Mouse (Mus musculus): ENCODE data around the gene Pcx.

Pcx gene

GRCm38 (mm10) chr19:4589081-4589480, 78.8 kb downstream of the Pcx start:
- ChIA-PET CTCF (interaction anchor here in 1 of 4 experiments (0.5 kb wide), 1 partner anchor 137 kb away, joined by 6 read pairs; no protein-coding TSS in a partner anchor), POLR2A (interaction anchor here in 3 of 4 experiments (0.5 to 1.7 kb wide), 4 partner anchors 9 to 622 kb away, joined by 4 to 5 read pairs (median 4); no protein-coding TSS in a partner anchor)

GRCm38 (mm10) chr19:4590025-4590424, 79.8 kb downstream of the Pcx start:
- CTCF ChIA-PET: no interaction called here
- POLR2A ChIA-PET: interaction anchor here in 2 of 4 experiments (0.6 to 1.7 kb wide), 3 partner anchors 10 to 42 kb away, joined by 4 to 5 read pairs (median 4); no protein-coding TSS in a partner anchor

- ChIA-PET POLR2A (no interaction called here), CTCF (interaction anchor here in 1 of 4 experiments (0.6 kb wide), 1 partner anchor 226 kb away, joined by 3 read pairs; no protein-coding TSS in a partner anchor)
Observed at GRCm38 (mm10) chr19:4593792-4594522, 83.7 kb downstream of the Pcx start.

GRCm38 (mm10) chr19:4596071-4596470, 85.8 kb downstream of the Pcx start:
- ChIA-PET CTCF (no interaction called here), POLR2A (no interaction called here)

GRCm38 (mm10) chr19:4602459-4602858, 92.2 kb downstream of the Pcx start:
- ChIA-PET POLR2A (interaction anchor here in 2 of 4 experiments (0.7 to 1.3 kb wide), 4 partner anchors 13 to 92 kb away, joined by 3 to 5 read pairs (median 4); partner anchors contain the start of genes Lrfn4 (in 1 of the 2), Pcx (in 1 of the 2) and Rce1 (in 1 of the 2)), CTCF (interaction anchor here in 1 of 4 experiments (0.6 to 3.1 kb wide), 2 partner anchors 8 to 146 kb away, joined by 4 to 11 read pairs; no protein-coding TSS in a partner anchor)

- POLR2A ChIA-PET: interaction anchor here in 3 of 4 experiments (0.7 to 2.7 kb wide), 15 partner anchors 9 to 1515 kb away, joined by 3 to 9 read pairs (median 3); partner anchors contain the start of genes Lrfn4 (in 3 of the 3), 2010003K11Rik (in 1 of the 3), Pcx (in 1 of the 3) and Rce1 (in 1 of the 3)
- CTCF ChIA-PET: interaction anchor here (0.5 to 3.1 kb wide), 20 partner anchors 14 to 433 kb away, joined by 3 to 11 read pairs (median 4); partner anchors contain the start of genes Rce1 (in 2 of the 4), 2010003K11Rik (in 1 of the 4) and Ankrd13d (in 1 of the 4)
Observed at GRCm38 (mm10) chr19:4603801-4604723, 93.8 kb downstream of the Pcx start.

GRCm38 (mm10) chr19:4605654-4606053, 95.4 kb downstream of the Pcx start:
- CTCF ChIA-PET: interaction anchor here (0.6 to 2.6 kb wide), 7 partner anchors 8 to 505 kb away, joined by 3 to 7 read pairs (median 5); partner anchors contain the start of gene Ankrd13d (in 1 of the 4)
- POLR2A ChIA-PET: interaction anchor here in 3 of 4 experiments (0.6 to 2.7 kb wide), 6 partner anchors 8 to 181 kb away, joined by 3 to 9 read pairs (median 6); partner anchors contain the start of genes Lrfn4 (in 2 of the 3) and Pcx (in 1 of the 3)

GRCm38 (mm10) chr19:4607406-4607805, 97.1 kb downstream of the Pcx start:
- ChIA-PET CTCF (interaction anchor here in 1 of 4 experiments (0.7 kb wide), 1 partner anchor 454 kb away, joined by 8 read pairs; no protein-coding TSS in a partner anchor), POLR2A (interaction anchor here in 2 of 4 experiments (0.6 to 2.0 kb wide), 4 partner anchors 9 to 93 kb away, joined by 3 to 6 read pairs (median 5); partner anchors contain the start of gene Lrfn4 (in 1 of the 2))

- CTCF ChIA-PET: no interaction called here
- POLR2A ChIA-PET: interaction anchor here in 1 of 4 experiments (2.0 kb wide), 1 partner anchor 18 kb away, joined by 6 read pairs; no protein-coding TSS in a partner anchor
Observed at GRCm38 (mm10) chr19:4608511-4608910, 98.2 kb downstream of the Pcx start.

- ChIA-PET POLR2A (interaction anchor here in 2 of 4 experiments (0.9 to 1.3 kb wide), 2 partner anchors 16 to 155 kb away, joined by 3 read pairs; partner anchors contain the start of gene Rce1 (in 1 of the 2)), CTCF (interaction anchor here in 1 of 4 experiments (0.6 kb wide), 1 partner anchor 52 kb away, joined by 7 read pairs; no protein-coding TSS in a partner anchor)
Observed at GRCm38 (mm10) chr19:4610109-4610508, 99.8 kb downstream of the Pcx start.

- ChIA-PET CTCF (no interaction called here), POLR2A (interaction anchor here in 2 of 4 experiments (0.5 to 1.8 kb wide), 7 partner anchors 8 to 525 kb away, joined by 3 to 5 read pairs (median 4); partner anchors contain the start of gene Rce1 (in 1 of the 2))
Observed at GRCm38 (mm10) chr19:4612181-4612961, 102.1 kb downstream of the Pcx start.

GRCm38 (mm10) chr19:4613464-4614304, 103.4 kb downstream of the Pcx start:
- POLR2A ChIA-PET: interaction anchor here in 2 of 4 experiments (0.6 to 1.8 kb wide), 6 partner anchors 9 to 179 kb away, joined by 3 to 5 read pairs (median 4); partner anchors contain the start of gene Rce1 (in 1 of the 2)
- CTCF ChIA-PET: interaction anchor here in 1 of 4 experiments (0.7 kb wide), 1 partner anchor 136 kb away, joined by 3 read pairs; no protein-coding TSS in a partner anchor

GRCm38 (mm10) chr19:4614305-4615150, 104.3 kb downstream of the Pcx start:
- CTCF ChIA-PET: interaction anchor here in 2 of 4 experiments (1.4 to 2.3 kb wide), 3 partner anchors 14 to 444 kb away, joined by 6 to 8 read pairs (median 7); partner anchors contain the start of gene Ankrd13d (in 1 of the 2)
- POLR2A ChIA-PET: interaction anchor here in 3 of 4 experiments (0.5 to 3.1 kb wide), 13 partner anchors 9 to 282 kb away, joined by 3 to 43 read pairs (median 5); partner anchors contain the start of genes Rce1 (in 3 of the 3) and Pcx (in 1 of the 3)

- POLR2A ChIA-PET: interaction anchor here (0.5 to 3.1 kb wide), 42 partner anchors 8 to 629 kb away, joined by 3 to 43 read pairs (median 3); partner anchors contain the start of genes Rce1 (in 4 of the 4), Mrpl11 (in 2 of the 4), Acy3 (in 1 of the 4) and Pcx (in 1 of the 4)
- CTCF ChIA-PET: interaction anchor here (0.5 to 2.3 kb wide), 10 partner anchors 11 to 1304 kb away, joined by 3 to 10 read pairs (median 5); partner anchors contain the start of gene Ankrd13d (in 1 of the 4)
Observed at GRCm38 (mm10) chr19:4615151-4616093, 105.2 kb downstream of the Pcx start, which contains the start of gene Lrfn4. Gene Lrfn4 (minus strand): TSS chr19:4615667.
